Mouse (Mus musculus): ENCODE measurements at regions not wholly inside any gene's neighbourhood (a gene's known extent, or its start where the extent isn't known, plus 50 kb on each side); places are given as distances from the start of the nearest gene placed in this dataset.

GRCm38 (mm10) chrX:110584584-110585234, 229.4 kb upstream of the Pou3f4 start:
- TF ChIP-seq POLR2A (IDR thresholded peaks at IDR 0.05; ENCODE audit: borderline replicate concordance, extremely low read depth, insufficient read depth, insufficient read length, poor library complexity, severe bottlenecking) (no peak), CTCF (IDR thresholded peaks at IDR 0.05; ENCODE audit: borderline replicate concordance, extremely low read depth, insufficient read depth, insufficient read length) (no peak)
- DNase-seq (ENCODE audit: low read depth): peak; percentile 84
